Mouse (Mus musculus): ENCODE measurements around the gene Tas1r2. TPM values are rescaled to one million over a fixed set of nuclear protein-coding genes. Genes with fewer than 3 reads are reported as not detected.

Tas1r2 gene
- polyA plus RNA-seq, 1 experiment from 2014 or later, result not detected

DNA sequence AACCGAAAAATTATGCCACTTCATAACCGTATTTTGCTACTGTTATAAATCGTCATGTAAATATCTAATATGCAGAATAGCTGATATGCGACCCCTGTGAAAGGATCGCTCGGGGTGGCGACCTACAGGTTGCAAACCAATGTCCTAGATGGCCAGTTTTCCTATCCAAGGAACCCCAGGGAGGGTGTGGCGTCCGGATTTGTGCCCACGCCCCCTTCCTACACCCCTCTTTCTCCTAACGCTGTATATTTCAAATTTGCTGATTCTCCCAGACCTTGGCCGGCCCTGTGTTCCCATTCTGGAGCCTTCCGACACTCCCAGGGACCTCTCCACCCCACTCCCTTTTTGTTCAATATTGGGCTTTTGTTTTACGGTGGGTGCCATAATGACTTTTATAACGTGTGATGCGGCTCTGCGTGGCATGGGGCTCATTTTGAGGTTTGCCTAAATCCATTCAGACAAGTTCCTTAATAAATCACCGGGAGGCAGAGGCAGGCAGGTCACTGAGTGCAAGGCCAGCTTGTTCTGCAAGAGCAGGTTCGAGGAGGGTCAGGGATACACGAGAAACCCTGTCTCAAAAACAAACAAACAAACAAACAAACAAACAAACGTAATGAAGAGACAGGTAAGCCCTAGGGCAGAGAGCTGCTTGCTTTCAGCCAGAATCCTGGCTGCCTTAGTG lies 29.8 kb upstream of the Tas1r2 start:
- H3K9ac ChIP-seq, result peak overlapping the region; percentile 73
- H3K9me3 ChIP-seq, result no peaks in the 10 kb centered on the region
- ATAC-seq (ENCODE audit: low FRiP score, low read depth), result no peak
- H3K36me3 ChIP-seq, result no peaks in the 10 kb centered on the region
- peak overlapping the region; percentile 83 for H3K4me3 ChIP-seq
- WGBS, result 20% methylated on average over 21 of the region's 21 CpGs
- H3K27me3 ChIP-seq, result no peaks in the 10 kb centered on the region
- H3K4me2 ChIP-seq, result peak overlapping the region; percentile 89
- peak overlapping the region; percentile 96 for H3K27ac ChIP-seq (replicated peaks)
- peaks cover 28% of the 10 kb centered on the region for H3K4me1 ChIP-seq (replicated peaks)

DNA sequence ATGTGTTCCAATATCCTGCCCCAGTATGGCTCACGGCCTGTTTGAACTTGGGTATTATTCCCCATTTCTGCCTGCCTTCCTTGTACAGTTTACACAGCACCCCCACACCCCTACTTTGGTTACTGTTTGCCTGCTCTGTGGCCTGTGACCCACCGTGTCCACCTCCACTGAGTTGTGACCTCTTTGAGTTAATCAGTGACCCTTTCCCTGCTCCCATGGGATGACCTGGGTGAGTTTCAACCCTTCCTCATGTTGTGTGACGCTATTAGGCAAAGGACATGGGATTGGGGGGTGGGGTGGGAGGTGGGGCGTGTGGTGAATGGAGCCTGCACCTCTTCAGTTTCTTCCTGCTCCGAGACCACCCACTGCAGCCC lies 29.2 kb upstream of the Tas1r2 start:
- no peak for ATAC-seq (ENCODE audit: low FRiP score, low read depth)
- Histone ChIP-seq H3K36me3 (no peaks in the 10 kb centered on the region), H3K4me2 (peak overlapping the region; percentile 89), H3K4me3 (peak overlapping the region; percentile 83), H3K4me1 (replicated peaks) (peaks cover 28% of the 10 kb centered on the region), H3K9me3 (no peaks in the 10 kb centered on the region), H3K27ac (replicated peaks) (no peak overlapping the region), H3K27me3 (no peaks in the 10 kb centered on the region), H3K9ac (peak overlapping the region; percentile 73)
- 56% methylated on average over 5 of the region's 5 CpGs for WGBS

DNA sequence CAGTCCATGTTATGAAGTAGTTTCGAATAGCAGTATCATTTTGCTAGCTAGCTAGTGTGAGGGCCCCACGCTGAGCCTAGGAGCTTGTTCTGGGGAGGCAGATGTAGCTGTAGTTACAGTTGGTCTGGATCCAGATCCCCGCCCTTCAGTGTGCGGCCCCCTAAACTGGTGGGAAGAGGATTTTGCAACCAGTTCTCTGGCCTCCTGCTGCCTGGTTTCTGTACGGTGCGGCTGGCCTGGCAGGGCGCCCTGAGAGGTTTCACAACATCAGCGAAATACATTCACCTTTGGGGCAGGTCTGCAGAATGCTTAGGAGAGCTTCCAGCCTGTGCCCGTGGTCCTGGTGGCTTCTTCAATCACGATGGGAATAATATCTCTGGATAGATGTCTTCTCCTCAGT lies 28.6 kb upstream of the Tas1r2 start:
- peak overlapping the region; percentile 17; the same call in 1 of the 2 replicates for H3K9ac ChIP-seq
- no peak overlapping the region for H3K27ac ChIP-seq (replicated peaks)
- no peaks in the 10 kb centered on the region for H3K36me3 ChIP-seq
- 73% methylated on average over 10 of the region's 10 CpGs for WGBS
- H3K27me3 ChIP-seq, result no peaks in the 10 kb centered on the region
- H3K4me2 ChIP-seq, result peak overlapping the region; percentile 89
- peaks cover 28% of the 10 kb centered on the region for H3K4me1 ChIP-seq (replicated peaks)
- no peaks in the 10 kb centered on the region for H3K9me3 ChIP-seq
- H3K4me3 ChIP-seq, result no peak overlapping the region
- no peak for ATAC-seq (ENCODE audit: low FRiP score, low read depth)

DNA sequence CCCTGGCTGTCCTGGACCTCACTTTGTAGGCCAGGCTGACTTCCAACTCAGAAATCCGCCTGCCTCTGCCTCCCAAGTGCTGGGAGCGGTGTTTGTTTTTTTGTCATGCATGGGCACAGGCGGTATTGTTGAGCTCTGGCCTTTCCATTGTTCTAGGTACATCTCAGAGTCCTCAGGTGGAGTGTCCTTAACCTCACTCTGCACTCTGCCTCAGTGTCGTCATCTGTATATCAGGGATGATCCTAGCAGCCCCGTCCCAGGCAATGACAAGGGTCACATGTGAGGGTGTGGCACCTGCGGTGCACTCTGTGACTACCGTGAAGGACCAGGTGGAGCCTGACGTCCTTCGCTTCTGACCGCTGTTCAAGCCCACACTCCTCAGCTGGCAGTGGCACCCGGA lies 26.0 kb upstream of the Tas1r2 start:
- H3K9me3 ChIP-seq, result no peaks in the 10 kb centered on the region
- H3K4me1 ChIP-seq (replicated peaks), result peaks cover 25% of the 10 kb centered on the region
- no peak overlapping the region for H3K27ac ChIP-seq (replicated peaks)
- H3K4me2 ChIP-seq, result no peak overlapping the region
- H3K4me3 ChIP-seq, result no peak overlapping the region
- no peak for ATAC-seq (ENCODE audit: low FRiP score, low read depth)
- 97% methylated on average over 11 of the region's 11 CpGs for WGBS
- no peaks in the 10 kb centered on the region for H3K36me3 ChIP-seq
- no peaks in the 10 kb centered on the region for H3K27me3 ChIP-seq
- H3K9ac ChIP-seq, result no peak overlapping the region

DNA sequence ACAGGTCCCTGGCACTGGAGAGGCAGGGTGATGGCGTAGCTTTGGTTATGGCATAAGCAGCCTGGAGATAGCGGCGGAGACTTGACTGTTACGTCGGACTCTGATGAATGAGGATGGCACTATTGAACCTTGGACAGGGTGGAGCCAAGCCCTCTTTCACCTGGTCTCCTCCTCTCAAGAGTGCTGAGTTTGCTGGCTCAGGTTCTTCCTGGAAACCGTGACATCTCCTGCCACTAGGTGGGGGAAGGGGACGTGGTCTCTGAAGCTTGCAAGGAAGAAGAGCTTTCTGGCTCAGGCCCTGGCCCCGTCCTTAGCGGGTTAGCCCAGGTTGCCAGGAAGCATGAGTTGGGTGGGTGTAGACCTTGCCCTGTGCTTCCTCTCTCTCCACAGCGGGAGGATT lies 23.2 kb upstream of the Tas1r2 start:
- H3K4me1 ChIP-seq (replicated peaks), result peaks cover 6% of the 10 kb centered on the region; the same call in 1 of the 2 replicates
- no peak overlapping the region for H3K4me3 ChIP-seq
- H3K9me3 ChIP-seq, result no peaks in the 10 kb centered on the region
- ATAC-seq (ENCODE audit: low FRiP score, low read depth), result no peak
- no peaks in the 10 kb centered on the region for H3K27me3 ChIP-seq
- H3K4me2 ChIP-seq, result no peak overlapping the region
- H3K36me3 ChIP-seq, result no peaks in the 10 kb centered on the region
- H3K9ac ChIP-seq, result no peak overlapping the region
- WGBS, result 79% methylated on average over 10 of the region's 10 CpGs
- H3K27ac ChIP-seq (replicated peaks), result no peak overlapping the region

DNA sequence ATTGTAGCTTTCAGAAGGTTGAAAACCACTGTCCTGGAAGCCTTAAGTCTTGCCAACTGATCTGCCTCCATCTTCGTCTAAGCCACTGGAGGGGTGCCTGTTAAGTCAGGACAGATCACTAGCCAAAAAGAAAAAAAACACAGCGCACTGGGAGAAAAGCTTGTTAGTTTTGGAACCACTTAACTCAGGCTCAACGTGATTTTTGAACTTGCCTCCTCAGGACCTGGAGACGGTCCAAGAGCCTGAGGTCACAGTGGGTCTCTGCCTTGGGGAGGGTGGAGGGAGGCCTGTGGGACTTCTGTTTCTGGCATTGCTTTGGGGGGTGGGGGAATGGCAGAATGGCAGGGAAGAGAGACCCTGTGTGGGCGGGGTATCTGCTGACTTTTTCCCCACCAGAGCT lies 22.2 kb upstream of the Tas1r2 start:
- no peaks in the 10 kb centered on the region for H3K27me3 ChIP-seq
- no peak overlapping the region for H3K27ac ChIP-seq (replicated peaks)
- H3K4me2 ChIP-seq, result no peak overlapping the region
- no peaks in the 10 kb centered on the region for H3K9me3 ChIP-seq
- H3K4me3 ChIP-seq, result no peak overlapping the region
- no peak for ATAC-seq (ENCODE audit: low FRiP score, low read depth)
- WGBS, result 78% methylated on average over 5 of the region's 5 CpGs
- peaks cover 6% of the 10 kb centered on the region; the same call in 1 of the 2 replicates for H3K4me1 ChIP-seq (replicated peaks)
- no peaks in the 10 kb centered on the region for H3K36me3 ChIP-seq
- H3K9ac ChIP-seq, result no peak overlapping the region

DNA sequence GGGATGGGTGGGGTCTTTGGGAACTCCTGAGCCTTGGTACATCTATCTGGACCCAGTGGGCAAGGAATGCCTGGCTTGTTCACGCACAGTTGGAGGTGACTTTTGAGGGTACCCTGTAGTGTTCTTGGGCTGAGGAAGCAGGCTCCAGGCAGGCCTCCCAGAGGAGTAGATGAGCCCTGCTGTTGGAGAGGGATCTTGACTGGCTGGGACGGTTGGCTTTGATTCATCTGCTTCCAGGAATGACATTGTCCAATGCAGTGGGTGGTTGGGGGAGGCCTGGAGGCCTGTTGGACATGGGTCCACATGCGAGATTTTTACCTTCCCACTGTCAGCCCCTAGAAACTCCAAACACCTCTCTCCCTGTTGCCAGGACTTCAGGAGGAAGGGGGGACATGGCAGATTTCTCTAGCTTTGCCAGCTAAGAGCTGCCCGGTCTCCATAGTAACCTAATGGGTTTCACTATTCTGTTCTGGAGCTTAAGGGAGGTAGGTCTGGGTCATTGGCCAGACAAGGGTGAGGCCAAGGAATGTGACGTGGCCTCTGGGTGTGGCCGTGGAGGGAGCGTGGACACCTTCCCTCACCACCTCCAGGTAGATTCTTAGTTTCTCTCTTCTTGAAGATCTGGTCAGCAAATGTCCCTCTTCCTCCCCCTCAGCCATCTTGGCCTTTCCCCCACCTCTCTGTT lies 21.6 kb upstream of the Tas1r2 start:
- H3K27me3 ChIP-seq, result no peaks in the 10 kb centered on the region
- ATAC-seq (ENCODE audit: low FRiP score, low read depth), result no peak
- 0 out of 2 replicates have a peak overlapping the region, but pooled peaks have one; percentile 26 for H3K27ac ChIP-seq (replicated peaks)
- no peak overlapping the region for H3K9ac ChIP-seq
- 79% methylated on average over 7 of the region's 7 CpGs for WGBS
- H3K4me1 ChIP-seq (replicated peaks), result peaks cover 6% of the 10 kb centered on the region; the same call in 1 of the 2 replicates
- no peak overlapping the region for H3K4me2 ChIP-seq
- H3K36me3 ChIP-seq, result no peaks in the 10 kb centered on the region
- H3K4me3 ChIP-seq, result no peak overlapping the region
- no peaks in the 10 kb centered on the region for H3K9me3 ChIP-seq

DNA sequence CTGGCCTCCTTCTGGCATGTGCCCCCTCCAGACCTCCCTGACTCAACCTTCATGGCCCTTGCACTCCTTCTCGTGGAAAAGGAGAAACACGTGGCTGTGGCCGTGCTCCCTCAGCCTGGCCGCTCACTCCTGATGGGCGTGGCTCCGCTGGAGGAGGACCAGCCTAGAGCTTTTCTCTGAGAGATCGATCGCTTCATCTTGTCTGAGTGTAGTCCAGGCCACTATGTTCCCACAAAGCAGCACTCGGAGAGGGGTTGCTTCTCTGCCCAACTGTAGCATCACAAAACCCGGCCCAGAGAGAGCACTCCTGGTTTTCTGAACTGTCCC lies 21.1 kb upstream of the Tas1r2 start:
- no peak for ATAC-seq (ENCODE audit: low FRiP score, low read depth)
- Histone ChIP-seq H3K27me3 (no peaks in the 10 kb centered on the region), H3K9me3 (no peaks in the 10 kb centered on the region), H3K4me2 (no peak overlapping the region), H3K9ac (no peak overlapping the region), H3K36me3 (no peaks in the 10 kb centered on the region), H3K4me3 (no peak overlapping the region), H3K27ac (replicated peaks) (no peak overlapping the region), H3K4me1 (replicated peaks) (peaks cover 6% of the 10 kb centered on the region; the same call in 1 of the 2 replicates)
- whole genome bisulfite sequencing, result 89% methylated on average over 10 of the region's 10 CpGs

DNA sequence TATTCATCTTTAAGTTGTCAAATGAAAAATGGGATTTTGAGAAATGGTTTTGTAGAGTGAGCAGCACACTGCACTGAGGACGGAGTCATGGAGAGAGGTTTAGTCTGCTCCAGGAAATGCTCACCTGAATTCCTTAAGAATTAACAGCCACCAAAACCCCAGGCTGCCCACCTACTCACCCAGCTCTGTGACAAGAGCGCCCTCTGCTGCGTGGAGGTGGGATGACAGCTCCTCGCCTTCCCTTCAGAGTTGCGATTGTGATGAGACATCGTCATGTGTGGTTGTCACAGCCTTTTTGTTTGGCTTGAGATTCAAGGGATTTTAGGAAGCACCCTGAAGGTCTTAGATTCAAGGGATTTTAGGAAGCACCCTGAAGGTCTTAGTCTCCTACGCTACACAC lies 17.0 kb upstream of the Tas1r2 start:
- no peak overlapping the region for H3K27ac ChIP-seq (replicated peaks)
- no peak overlapping the region for H3K9ac ChIP-seq
- H3K4me2 ChIP-seq, result no peak overlapping the region
- H3K27me3 ChIP-seq, result 0 out of 2 replicates have a peak, but pooled peaks cover 3% of the 10 kb centered on the region
- WGBS, result 26% methylated on average over 7 of the region's 7 CpGs
- H3K9me3 ChIP-seq, result no peaks in the 10 kb centered on the region
- peaks cover 18% of the 10 kb centered on the region for H3K4me1 ChIP-seq (replicated peaks)
- no peaks in the 10 kb centered on the region for H3K36me3 ChIP-seq
- no peak overlapping the region for H3K4me3 ChIP-seq
- ATAC-seq (ENCODE audit: low FRiP score, low read depth), result no peak

DNA sequence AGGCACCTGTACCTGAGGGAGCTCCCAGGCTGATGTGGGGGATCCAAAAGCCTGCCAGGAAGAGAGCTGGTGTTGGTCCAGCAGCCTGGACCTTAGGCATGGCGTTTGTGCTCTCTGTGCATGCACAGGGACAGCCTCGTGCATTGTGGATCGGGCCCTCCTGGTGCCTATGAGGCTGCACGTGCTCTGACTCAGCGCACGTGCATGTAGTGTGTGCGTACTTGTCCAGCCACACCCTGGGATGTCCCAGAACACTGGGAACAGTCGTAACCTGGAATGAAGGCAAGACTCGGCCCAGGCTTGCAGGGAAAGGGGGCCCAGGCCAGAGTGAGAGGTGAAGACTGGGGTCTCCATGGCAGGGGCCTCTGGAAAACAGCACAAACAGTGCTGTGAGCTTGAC lies 15.5 kb upstream of the Tas1r2 start:
- no peaks in the 10 kb centered on the region for H3K9me3 ChIP-seq
- no peak for ATAC-seq (ENCODE audit: low FRiP score, low read depth)
- H3K4me1 ChIP-seq (replicated peaks), result peaks cover 29% of the 10 kb centered on the region
- peaks cover 12% of the 10 kb centered on the region for H3K27me3 ChIP-seq
- WGBS, result 92% methylated on average over 9 of the region's 9 CpGs
- H3K4me2 ChIP-seq, result no peak overlapping the region
- H3K9ac ChIP-seq, result no peak overlapping the region
- peaks cover 2% of the 10 kb centered on the region; the same call in 1 of the 2 replicates for H3K36me3 ChIP-seq
- no peak overlapping the region for H3K27ac ChIP-seq (replicated peaks)
- no peak overlapping the region for H3K4me3 ChIP-seq

DNA sequence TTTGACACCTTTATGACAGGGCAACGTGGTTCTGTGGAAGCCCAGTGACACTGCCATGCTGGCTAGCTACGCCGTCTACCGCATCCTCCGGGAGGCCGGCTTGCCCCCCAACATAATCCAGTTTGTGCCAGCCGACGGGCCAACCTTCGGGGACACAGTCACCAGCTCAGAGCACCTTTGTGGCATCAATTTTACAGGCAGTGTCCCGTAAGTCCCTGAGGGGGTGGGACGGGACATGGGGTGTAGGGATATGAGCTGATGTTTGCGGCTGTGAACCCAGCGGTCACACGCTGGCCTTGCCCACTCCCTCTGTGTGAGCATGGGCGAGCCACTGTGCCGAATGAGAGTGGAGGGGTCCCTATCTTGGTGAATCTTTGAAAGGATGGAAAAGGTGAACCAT lies 15.0 kb upstream of the Tas1r2 start:
- no peaks in the 10 kb centered on the region for H3K9me3 ChIP-seq
- ATAC-seq (ENCODE audit: low FRiP score, low read depth), result no peak
- H3K4me2 ChIP-seq, result no peak overlapping the region
- no peak overlapping the region for H3K4me3 ChIP-seq
- peaks cover 16% of the 10 kb centered on the region for H3K27me3 ChIP-seq
- WGBS, result 95% methylated on average over 16 of the region's 16 CpGs
- peaks cover 29% of the 10 kb centered on the region for H3K4me1 ChIP-seq (replicated peaks)
- H3K9ac ChIP-seq, result no peak overlapping the region
- no peak overlapping the region for H3K27ac ChIP-seq (replicated peaks)
- peaks cover 3% of the 10 kb centered on the region; the same call in 1 of the 2 replicates for H3K36me3 ChIP-seq

DNA sequence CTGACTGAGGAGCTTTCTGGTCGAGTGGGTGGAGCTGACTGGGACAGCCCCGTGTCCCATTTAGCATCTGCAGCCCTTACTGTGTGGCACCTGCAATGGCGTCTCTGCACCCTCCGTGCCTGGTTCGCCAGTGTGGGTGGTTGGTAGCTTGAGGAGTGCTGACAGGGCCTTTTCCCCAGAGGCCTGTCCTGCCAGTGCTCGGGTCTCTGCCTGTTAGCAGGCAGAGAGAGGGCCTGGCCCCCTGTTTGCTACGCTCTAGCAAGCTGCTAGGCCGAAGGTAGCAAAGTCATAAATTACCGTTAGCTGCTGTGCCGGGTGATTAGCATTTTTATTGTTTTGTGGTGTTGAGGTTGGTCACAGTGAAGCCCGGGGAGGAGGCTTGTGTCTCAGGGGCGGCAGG lies 13.5 kb upstream of the Tas1r2 start:
- no peaks in the 10 kb centered on the region for H3K9me3 ChIP-seq
- no peak overlapping the region for H3K4me2 ChIP-seq
- ATAC-seq (ENCODE audit: low FRiP score, low read depth), result no peak
- peaks cover 3% of the 10 kb centered on the region; the same call in 1 of the 2 replicates for H3K36me3 ChIP-seq
- peaks cover 16% of the 10 kb centered on the region for H3K27me3 ChIP-seq
- no peak overlapping the region for H3K27ac ChIP-seq (replicated peaks)
- H3K4me3 ChIP-seq, result no peak overlapping the region
- no peak overlapping the region for H3K9ac ChIP-seq
- 22% methylated on average over 12 of the region's 12 CpGs for WGBS
- peaks cover 29% of the 10 kb centered on the region for H3K4me1 ChIP-seq (replicated peaks)

All from hindbrain, embryonic 15.5 days (tissue).